Mouse (Mus musculus) heart, embryonic 14.5 days (tissue): ENCODE results near the gene Actn1. TPM values are rescaled to one million over a fixed set of nuclear protein-coding genes. Genes with fewer than 3 reads are reported as not detected.

Experiments used
- polyA plus RNA-seq: library from polyadenylated mRNA; unstranded; fragments of >200 nt; fragmentation: Nextera tagmentation; extraction: Ambion mirVana; gene quantifications from 2 replicates; pipeline ENCODE4 v1.2.1, GENCODE M21; 2014

Gene Actn1
- polyA plus RNA-seq, 1 experiment from 2014 or later, result 42.7 TPM

Other genes with a start within 250 kb of the Actn1 start
- 103 and 125 TPM in 2 replicates for gene Zfp36l1, start 147.4 kb downstream of the Actn1 start, polyA plus RNA-seq
- gene Dcaf5, start 176.2 kb upstream of the Actn1 start, polyA plus RNA-seq, result 10.5 and 10.7 TPM in 2 replicates
- gene Exd2, start 202.7 kb upstream of the Actn1 start, polyA plus RNA-seq, result 17.4 and 17.9 TPM in 2 replicates